Mouse (Mus musculus): ENCODE measurements around the gene Bhlhe23.

DNA sequence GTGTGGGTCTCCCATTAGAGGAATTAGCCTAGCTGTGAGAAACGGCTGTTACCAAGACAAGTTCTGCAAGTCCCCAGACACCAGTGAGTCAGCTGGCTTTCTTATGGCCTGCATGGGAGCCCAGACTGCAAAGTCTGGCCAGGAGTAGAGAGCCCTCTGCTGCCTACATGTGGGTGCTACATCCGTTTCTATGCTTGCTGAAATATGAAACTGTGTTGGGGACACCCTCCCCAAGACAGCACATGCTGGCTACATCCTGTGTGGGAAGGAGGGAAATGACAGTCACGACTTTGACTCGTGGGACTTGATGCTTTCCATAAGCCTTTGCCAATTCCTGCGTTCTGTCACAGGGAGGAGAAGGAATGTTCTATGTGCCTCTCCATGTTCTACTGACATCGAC is 45.8 kb upstream of the Bhlhe23 start:
- TF ChIP-seq CTCF (IDR thresholded peaks at IDR 0.05; ENCODE audit: borderline replicate concordance, extremely low read depth, insufficient read depth, insufficient read length) (peak; percentile 70), POLR2A (IDR thresholded peaks at IDR 0.05; ENCODE audit: borderline replicate concordance, extremely low read depth, insufficient read depth, insufficient read length, poor library complexity, severe bottlenecking) (no peak)

Data from brain, embryonic 14.5 days (tissue).